Mouse (Mus musculus): ENCODE data around the gene Cnn3.

The Cnn3 gene

DNA sequence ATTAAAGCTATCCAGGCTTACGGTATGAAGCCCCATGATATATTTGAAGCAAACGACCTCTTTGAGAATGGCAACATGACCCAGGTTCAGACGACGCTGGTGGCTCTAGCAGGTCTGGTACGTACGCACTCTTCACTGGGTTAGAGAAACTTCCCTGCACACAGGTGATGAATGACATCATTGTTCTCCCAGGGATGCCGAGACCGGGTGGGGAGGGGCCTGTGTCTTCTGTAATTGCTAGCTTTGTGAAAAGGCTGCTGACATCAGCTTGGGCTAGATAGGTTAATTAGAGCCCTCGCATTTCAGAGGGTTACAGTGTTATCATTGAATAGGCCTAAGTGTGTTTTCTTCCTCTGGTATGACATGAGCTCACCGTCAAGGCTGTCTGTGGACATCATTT, 25.1 kb downstream of the Cnn3 start:
- no peak for DNase-seq (ENCODE audit: low read depth)

DNA sequence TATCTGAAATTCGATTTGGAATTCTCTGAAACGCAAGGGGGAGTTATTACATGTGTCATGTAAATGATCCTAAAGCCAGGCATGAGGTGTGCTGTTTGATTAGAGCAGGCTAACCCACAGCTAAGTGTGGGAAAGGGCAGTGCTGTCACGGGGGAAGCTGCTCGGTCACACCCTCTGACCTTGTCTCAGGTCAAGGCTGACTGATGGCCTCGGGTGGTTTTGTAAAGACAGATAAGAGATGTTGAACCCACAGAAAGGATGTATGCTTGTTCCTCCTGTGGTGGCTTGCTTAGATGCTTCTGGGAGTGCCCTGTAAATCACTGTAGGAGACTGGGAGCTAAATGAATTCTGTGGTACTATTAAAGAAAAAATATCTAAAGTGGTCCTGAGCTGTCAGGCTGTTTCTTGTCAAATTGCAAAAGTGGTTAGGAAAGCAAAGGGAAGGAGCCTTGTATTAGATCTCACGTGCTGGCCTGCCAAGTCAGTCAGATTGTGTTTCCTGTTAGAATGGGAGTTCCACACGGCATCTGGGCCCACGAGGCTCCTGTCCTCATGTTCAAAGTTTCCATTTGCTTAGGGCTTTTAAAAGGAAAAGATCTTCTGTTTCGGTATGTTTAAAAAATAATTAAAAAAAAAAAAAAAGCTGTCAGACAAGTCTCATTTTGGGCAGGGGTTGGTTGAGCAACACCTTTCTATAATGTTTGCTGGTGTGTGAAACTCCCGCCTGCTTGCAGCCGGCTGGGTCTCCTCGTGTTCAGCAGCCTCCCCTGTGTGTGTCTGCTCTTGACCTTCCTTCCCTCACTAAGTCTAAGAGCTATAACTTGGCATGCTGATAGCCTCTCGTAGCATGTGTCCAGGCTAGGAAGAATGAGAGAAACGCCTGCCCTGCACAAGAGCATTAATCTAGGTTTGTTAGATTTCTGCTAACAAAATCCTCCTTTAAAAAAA, 32.5 kb downstream of the Cnn3 start:
- no peak for DNase-seq (ENCODE audit: low read depth)

DNA sequence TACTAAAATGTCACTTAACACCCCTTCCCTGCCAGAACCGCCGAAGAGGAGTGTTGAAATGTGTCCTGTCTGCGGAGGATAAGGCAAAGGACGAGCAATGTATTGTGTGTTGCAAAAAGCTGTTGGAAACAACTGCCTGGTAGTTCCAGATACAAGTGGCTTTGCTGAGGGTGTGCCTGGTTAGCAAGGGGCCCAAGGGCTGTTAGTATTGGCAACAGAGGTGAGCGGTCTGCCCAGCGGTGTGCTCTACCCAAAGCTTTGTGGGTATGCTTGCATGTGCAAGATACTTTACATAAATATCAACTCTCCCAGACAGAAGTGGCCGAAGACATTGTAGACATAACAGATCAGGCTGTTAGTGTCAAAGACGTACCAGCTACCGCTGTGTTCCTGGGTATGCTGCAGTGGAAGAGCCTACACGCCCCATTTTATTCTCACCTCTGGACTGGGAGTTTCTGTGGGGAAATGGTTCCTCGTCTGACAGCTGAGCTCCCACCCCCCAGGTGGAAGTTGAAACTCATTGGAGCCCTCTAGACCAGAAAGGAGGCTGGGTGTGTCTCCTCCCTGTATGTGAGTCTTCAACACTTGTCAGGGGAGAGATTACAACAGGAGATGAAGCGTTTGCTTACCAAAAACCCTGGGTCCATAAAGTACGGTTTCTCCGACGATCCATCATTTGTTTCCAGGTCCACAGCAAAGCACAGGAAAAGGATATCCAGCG, 34.3 kb downstream of the Cnn3 start:
- DNase-seq (ENCODE audit: low read depth) = peak; percentile 74

DNA sequence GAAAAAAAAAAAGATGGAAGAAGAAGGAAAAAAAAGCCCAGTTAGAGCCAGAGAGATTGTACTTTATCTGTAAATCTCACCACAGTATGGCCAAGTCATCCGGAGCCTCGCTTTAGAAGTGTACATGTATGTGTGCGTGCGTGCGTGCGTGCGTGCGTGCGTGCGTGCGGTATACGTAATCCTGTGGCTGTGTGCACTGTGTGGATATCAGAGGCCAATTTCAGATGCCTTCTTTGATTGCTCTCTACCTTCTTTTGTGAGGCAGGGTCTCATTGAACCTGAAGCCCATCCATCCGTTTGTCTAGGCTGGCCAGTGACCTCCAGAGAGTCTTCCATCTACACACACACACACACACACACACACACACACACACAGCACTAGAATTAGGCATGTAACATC, 35.2 kb downstream of the Cnn3 start:
- no peak for DNase-seq (ENCODE audit: low read depth)

DNA sequence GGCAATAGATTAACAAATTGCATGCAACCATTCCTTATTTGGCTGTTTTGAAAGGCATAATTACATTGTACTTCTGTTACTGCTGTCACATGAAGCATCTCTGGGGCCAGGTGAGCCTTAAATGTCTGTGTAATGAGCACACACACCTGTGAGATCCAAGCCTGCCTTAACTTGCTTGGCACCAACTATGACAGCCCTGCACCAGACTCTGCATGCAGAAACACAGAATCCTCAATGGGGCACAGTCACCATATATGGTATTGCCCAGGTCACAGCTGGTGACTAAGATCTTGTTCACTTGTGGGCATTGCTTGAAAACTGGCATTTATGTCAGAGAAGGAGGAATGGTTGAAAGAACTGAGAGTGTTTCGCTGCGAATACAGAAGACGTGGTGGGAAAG, 36.5 kb downstream of the Cnn3 start:
- no peak for DNase-seq (ENCODE audit: low read depth)

DNA sequence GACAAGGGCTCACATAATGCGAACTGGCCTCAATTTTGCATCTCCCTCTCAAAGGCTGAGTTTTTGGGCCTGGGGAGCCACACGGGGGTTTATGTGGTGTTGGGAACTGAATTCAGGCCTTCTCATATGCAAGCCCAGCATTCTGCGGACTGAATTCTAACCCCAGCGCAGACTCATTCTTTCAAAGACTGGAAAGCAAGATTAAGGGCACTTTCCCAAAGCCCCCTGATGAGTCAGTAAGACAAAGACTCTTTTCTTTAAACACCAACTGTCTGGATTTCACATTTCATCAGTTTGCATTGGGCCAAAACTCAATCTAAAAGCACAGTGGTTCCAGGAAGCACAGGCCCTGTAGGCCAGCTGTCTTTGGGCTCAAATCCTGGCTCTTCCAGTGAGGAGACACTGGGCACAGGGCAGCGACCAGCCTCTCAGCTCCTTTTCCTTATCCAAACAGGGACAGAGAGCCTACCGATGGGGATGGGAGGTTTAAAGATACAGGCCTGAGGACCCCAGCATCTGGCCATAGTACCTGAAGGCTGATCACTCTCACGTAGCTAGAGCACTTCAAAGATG, 38.5 kb downstream of the Cnn3 start:
- no peak for DNase-seq (ENCODE audit: low read depth)

DNA sequence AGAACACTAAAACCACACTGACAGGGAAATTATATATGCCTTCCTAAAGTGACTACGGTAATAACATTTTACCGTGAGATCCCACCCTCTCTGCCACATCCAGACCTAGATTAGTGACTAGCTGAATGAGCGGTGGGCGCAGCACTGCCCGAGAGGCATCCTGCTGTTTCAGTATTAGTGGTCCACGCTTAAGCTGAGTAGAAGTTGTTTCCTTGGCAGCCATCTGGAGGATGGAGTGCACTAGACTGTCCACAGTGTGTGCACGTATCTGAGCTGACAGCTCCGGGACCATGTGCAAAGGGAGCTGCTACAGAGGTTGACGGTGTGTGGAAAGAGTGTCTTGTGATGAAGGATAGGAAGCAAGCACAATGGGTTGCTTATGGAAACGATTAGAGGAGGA, 39.5 kb downstream of the Cnn3 start:
- no peak for DNase-seq (ENCODE audit: low read depth)

DNA sequence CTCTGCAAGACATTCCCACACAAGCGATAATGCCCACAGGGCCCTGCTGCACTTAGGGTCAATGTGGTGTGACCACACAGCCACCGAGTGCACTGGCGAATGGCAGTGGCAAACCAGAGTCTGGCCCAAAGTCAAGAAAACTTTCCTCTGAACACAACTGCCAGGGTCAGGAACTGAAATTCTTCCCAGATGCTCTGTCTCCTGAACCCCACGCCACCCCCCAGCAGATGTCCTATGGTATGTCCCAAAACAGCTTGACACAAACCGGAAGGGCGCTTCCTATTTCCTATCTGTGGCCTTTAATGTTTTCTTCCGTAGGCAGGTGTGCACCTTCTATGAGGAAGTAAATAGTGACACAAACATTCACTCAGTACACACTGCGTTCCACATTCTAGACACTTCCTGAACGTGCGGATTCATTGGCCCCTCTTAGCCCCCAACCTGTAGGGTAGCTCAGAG, 40.8 kb downstream of the Cnn3 start:
- DNase-seq (ENCODE audit: low read depth) = no peak

DNA sequence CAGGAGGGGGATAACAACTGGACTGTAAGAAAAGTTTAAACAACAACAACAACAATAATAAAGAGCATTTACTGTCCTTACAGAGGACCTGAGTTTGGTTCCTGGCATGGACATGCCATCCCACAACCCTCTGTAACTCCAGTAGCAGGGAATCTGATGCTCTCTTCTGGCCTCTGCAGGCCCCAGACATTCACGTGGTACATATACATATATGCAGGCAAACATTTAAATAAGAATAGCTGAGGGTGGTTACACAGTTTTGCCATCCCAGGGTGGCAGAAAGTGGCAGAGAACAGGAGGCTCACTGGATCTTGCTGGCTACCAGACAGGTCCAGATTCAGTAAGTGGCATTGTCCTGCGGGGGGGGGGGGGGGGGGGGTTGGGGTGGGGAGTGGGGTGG, 41.8 kb downstream of the Cnn3 start:
- DNase-seq (ENCODE audit: low read depth) = no peak

DNA sequence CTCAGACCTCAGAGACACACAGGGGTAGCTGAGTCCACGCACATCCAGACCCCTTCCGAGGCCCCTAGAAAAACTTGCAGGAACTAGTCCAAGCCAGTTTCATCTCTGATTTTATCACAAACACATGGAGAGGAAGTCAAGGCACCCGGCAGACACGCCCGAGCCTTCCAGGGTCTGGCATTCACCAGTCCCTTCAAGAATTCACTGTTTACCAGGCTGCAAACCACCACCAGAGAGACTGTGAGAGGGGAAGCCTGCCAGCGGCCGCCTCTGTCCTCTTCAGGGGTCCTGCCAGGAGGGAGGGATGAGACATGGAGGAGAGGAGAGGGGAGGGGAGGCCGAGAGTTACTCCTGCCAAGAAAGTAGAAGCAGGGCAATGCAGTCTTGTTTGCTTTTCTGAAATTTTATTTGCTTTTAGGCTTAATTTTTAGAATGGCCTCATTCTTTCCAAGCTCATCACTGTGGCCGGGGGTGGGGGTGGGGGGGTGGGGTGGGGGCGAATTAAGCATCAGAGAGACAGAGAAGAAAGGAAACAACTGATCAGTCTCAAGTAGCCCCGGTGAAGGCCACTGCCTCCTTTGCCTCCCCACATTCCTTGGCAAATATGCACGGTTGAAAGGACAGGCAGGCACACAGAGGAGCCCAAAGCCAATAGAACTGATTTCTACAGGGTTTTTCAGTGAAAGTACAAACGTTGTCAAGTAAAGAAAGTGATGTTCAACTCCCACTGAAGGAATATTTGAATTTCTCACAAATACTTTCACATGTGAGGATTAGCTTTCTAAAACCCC, 43.1 kb downstream of the Cnn3 start:
- DNase-seq (ENCODE audit: low read depth) = no peak

DNA sequence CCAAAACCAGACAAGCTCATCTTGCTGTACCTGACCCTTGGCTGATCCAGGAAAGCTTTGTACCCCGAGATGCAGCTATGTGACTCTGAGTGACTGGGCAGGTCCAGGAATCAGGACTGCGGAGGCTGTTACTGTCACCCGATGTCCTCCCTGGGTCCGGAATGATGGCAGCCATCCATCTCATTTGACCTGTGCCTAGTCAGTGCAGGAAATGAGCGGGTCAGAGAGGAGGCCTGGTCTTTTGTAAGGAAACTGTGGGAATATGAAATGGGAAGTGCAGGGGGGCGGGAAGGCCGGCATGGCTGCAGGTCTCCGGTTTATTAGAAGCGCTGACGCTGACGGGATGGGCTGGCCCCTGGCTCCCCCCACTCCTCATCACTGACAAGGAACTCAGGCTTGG, 45.4 kb downstream of the Cnn3 start:
- no peak for DNase-seq (ENCODE audit: low read depth)

DNA sequence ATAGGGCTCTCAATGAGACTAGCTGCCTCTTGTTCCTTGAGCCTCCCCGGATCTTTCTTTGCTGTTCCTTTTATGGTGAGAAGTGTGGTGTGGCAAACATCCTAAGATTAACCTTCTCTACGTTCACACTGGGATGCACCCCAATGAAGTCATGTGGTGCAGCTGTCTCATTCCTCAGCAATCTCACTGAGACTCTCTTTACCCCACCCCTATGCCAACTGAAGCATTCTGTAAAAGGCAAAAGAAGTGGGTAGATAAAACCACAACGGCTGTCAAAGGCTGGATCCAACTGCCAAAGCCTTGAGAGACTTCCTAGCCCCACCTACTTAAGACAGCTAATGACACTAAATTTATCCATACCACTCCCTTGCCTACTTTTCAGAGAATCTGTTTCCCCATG, 48.4 kb downstream of the Cnn3 start:
- DNase-seq (ENCODE audit: low read depth) = peak; percentile 68

DNA sequence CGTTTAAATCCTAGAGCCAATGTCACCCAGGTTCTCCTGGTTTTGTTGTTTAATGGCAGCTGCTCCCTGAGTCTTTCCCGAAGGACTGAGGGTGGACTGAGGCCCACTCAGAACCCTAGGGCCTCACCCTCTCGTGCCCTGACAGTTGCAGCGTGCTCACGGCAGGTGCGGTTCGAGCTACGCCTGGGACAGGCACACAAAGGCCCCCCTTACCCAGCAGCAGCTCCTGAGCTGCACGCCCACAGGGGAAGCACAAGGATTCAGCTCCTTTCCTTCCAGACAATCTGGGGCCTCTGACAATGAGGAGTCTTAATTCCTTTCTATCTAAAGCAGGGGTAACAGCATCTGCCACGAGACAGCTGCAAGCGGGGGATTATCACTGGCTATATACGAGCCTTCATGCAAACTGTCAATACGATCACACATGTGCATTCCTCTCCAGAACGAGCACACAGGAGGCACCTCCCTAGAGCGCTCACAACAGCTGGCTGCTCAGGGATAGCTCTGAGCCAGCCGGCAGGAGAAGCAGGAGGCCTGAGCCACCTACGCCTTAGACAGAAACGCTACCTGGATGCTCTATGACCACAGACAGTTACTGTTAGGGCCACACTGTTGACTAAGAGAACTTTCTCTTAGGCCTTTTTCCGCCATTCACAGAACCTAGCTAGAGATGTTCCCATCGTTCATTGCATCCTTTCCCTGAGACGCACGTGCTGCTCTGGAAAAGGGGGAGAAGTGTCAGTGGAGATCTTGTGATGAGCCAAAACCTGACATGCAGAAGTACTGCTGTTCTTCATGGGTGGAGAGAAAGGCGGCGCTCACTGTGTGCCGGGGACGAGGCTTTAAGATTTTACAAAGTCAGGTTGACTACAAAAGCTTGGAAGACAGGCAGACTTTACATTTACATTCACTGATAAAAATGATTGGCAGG, 54.0 kb downstream of the Cnn3 start:
- DNase-seq (ENCODE audit: low read depth) = no peak

DNA sequence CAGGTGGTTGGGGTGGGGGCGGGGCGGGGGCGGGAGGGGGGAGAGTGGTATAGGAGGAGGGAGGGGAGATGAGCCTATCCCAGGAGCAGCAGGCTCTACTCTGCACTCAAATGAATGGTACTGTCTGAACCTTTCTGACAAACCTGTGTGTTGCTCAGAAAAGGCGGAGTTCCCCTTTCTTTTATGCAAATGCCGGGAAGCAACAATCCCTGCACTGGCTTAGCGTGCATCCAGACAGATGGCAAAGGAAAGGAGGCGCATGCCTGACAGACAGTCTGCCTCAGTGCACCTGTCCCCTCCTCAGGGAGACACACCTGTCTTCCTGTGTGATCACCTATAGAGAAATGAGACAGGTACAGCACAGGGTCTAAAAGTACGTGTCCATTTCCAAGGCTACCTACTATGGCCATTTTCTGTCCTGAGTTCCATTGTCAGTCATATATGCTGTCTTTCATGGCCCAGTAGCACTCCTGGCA, 54.7 kb downstream of the Cnn3 start:
- no peak for DNase-seq (ENCODE audit: low read depth)

DNA sequence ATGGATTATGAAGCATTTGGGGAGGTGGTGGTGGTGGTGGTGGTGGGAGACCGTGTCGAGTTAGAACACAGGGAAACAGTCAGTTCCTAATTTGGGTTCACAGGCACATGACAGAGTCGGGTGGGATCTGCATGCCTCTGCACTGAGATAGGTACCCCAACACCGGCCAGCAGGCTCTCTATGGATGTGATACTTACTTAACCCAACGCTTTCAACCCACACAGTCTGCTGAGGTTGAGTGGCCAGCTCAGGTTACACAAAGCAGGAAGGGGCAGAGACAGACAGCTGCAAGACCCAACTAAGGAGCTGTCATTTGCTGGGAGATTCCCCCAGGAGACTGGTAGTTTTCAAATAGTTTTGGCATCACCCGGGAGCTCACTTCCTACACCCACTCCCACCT, 55.3 kb downstream of the Cnn3 start:
- DNase-seq (ENCODE audit: low read depth) = no peak

DNA sequence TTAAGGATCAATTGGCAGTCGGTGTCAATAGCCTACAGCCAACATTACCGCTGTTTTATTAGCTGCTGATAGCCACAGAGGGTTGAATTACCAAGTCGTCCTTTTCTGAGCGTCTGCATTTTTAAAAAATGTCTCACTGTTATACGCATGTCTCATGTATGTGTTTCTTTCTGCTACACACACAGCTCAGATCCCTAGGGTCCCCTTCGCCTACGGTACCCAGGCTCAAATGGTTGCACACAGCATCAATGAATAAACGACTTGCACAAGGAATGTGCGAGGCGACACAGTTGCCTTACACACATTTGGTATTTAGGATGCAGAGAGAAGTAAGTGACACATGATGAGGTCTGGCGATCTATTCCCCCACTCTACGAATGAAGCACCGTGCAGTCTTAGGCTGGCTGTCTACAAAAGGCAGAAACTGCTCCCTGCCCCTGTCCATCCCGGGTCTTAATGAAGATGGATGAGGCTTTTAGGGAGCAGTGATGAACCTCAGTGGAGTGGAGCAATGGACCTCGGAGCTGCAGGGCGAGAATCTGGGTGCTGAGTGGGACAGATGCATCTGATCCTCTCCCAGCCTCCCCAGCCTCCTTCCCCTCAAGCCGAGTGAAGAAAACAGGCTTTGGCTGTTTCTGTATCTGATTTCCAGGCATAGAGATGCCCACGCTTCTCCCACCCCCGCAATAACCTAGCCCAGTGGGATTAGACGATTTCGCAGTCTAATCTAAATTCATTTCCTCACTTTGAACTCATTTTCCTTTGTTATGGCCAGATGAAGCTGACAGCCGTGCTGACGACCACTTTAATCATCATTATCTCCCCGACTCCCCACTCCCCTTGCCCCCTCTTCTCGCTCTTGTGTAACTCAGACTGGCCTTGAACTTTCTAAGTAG, 57.2 kb downstream of the Cnn3 start:
- no peak for DNase-seq (ENCODE audit: low read depth)

DNA sequence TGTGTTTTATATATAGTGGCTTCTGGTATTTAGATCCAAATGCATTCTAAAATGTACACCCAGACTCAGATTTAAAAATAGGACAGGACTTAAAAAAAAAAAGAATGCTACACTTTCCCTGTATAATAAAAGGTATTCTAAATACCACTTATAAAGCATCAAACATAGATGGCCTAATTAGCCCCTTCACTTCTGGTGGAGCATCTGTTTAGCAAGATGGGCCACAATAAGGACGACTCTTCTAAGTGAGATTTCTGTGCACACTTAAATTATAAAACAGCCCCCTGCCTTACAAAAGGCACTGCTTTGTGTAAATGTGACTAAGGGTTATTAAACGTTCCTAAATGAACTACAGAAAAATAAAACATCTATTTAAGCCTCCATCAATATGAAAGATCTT, 58.9 kb downstream of the Cnn3 start:
- DNase-seq (ENCODE audit: low read depth) = no peak

DNA sequence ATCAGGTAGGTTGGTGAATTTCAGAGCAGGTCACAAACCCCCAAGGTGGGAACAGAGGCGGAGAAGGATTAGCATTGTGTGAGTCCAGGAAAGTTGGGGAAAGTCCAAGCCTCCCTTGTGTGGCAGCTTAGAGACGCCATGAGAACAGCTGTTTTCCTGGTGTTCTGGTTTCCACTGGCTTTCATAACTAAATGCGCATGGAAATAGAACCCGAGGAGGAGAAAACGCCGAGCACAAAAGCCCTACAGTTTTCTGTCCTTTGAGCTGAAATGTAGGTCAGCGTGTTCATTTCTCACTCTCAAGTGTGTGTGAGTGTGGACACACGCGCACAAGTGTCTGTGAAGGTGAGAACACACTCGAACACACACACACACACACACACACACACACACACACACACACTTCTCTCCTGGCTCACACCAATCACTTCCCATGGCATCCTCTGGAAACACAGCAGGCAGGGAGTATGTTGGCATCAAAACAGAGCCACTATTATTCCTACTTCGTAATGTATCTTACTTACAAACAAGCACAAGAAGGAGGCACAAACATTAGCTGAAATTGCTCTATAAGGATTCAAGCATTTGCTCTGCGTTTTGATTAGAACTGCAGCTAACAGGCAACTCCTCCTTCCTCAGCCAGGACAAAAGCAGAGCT, 63.3 kb downstream of the Cnn3 start:
- no peak for DNase-seq (ENCODE audit: low read depth)

DNA sequence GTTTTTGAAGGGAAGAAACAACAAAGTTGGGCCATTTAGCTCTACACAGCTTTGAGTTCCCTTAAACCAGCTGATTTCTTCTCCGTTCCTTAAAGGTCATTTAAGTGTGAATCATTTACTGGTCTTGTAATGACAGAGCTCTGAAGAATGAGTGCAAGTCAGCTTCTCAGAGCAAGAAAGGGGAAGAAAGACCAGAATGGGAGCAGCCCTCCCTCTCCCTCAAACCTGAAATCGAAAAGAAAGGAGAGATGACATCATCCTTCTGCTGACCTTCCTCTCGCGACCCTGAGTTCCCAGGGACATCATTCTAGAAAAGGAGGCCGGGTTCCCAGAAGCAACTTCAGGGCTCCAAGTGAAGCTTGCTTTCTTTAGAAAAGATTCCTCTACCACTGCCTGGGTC, 64.6 kb downstream of the Cnn3 start:
- DNase-seq (ENCODE audit: low read depth) = no peak
